Mouse (Mus musculus): Measurements from ENCODE around the gene B3gnt2. TPM values are rescaled to one million over a fixed set of nuclear protein-coding genes. Genes with fewer than 3 reads are reported as not detected.

The B3gnt2 gene
- polyA plus RNA-seq, 1 experiment from 2014 or later = 7.5 TPM

- Histone ChIP-seq H3K9ac (peak overlapping the region; percentile 82), H3K27me3 (ENCODE audit: insufficient read depth, low read length) (peaks cover 27% of the 10 kb centered on the region), H3K4me2 (peak overlapping the region; percentile 96), H3K9me3 (ENCODE audit: low read depth, low read length) (no peaks in the 10 kb centered on the region), H3K4me3 (ENCODE audit: low read depth, low read length) (peak overlapping the region; percentile 73), H3K27ac (ENCODE audit: low read depth) (peak overlapping the region; percentile 86), H3K36me3 (ENCODE audit: insufficient read depth) (no peaks in the 10 kb centered on the region), H3K4me1 (ENCODE audit: insufficient read depth) (no peaks in the 10 kb centered on the region)
- ATAC-seq (ENCODE audit: insufficient read depth) = peak; percentile 95
- peak; percentile 16; the same call in 1 of the 2 replicates for TF ChIP-seq CTCF (IDR thresholded peaks at IDR 0.05; ENCODE audit: low read depth)
- peak; percentile 93 for DNase-seq
- 1% methylated on average over 54 of the region's 55 CpGs for WGBS
Observed at GRCm38 (mm10) chr11:22859633-22860334, 977 bp downstream of the B3gnt2 start.

GRCm38 (mm10) chr11:22859301-22859632 is 1.5 kb downstream of the B3gnt2 start:
- no peak for TF ChIP-seq CTCF (IDR thresholded peaks at IDR 0.05; ENCODE audit: low read depth)
- H3K4me2 ChIP-seq = peak overlapping the region; percentile 96
- no peaks in the 10 kb centered on the region for H3K36me3 ChIP-seq (ENCODE audit: insufficient read depth)
- DNase-seq (no peak), ATAC-seq (ENCODE audit: insufficient read depth) (peak; percentile 77)
- peak overlapping the region; percentile 86 for H3K27ac ChIP-seq (ENCODE audit: low read depth)
- H3K9ac ChIP-seq = peak overlapping the region; percentile 82
- H3K4me3 ChIP-seq (ENCODE audit: low read depth, low read length) = peak overlapping the region; percentile 73
- WGBS = under 1% methylated on average over 34 of the region's 41 CpGs
- H3K27me3 ChIP-seq (ENCODE audit: insufficient read depth, low read length) = peaks cover 27% of the 10 kb centered on the region
- H3K9me3 ChIP-seq (ENCODE audit: low read depth, low read length) = no peaks in the 10 kb centered on the region
- H3K4me1 ChIP-seq (ENCODE audit: insufficient read depth) = no peaks in the 10 kb centered on the region

- Histone ChIP-seq H3K4me3 (ENCODE audit: low read depth, low read length) (peak overlapping the region; percentile 73), H3K27me3 (ENCODE audit: insufficient read depth, low read length) (peaks cover 27% of the 10 kb centered on the region), H3K4me2 (peak overlapping the region; percentile 96), H3K9ac (peak overlapping the region; percentile 82), H3K36me3 (ENCODE audit: insufficient read depth) (no peaks in the 10 kb centered on the region), H3K9me3 (ENCODE audit: low read depth, low read length) (no peaks in the 10 kb centered on the region), H3K27ac (ENCODE audit: low read depth) (peak overlapping the region; percentile 86), H3K4me1 (ENCODE audit: insufficient read depth) (no peaks in the 10 kb centered on the region)
- ATAC-seq (ENCODE audit: insufficient read depth) (peak; percentile 21; the same call in 1 of the 2 replicates), DNase-seq (no peak)
- no peak for TF ChIP-seq CTCF (IDR thresholded peaks at IDR 0.05; ENCODE audit: low read depth)
- WGBS = 3% methylated on average over 46 of the region's 50 CpGs
Observed at GRCm38 (mm10) chr11:22858441-22859300, 2.1 kb downstream of the B3gnt2 start.

GRCm38 (mm10) chr11:22857705-22858440 is 2.9 kb downstream of the B3gnt2 start:
- H3K9ac ChIP-seq = peak overlapping the region; percentile 82
- peak overlapping the region; percentile 96 for H3K4me2 ChIP-seq
- peak overlapping the region; percentile 73 for H3K4me3 ChIP-seq (ENCODE audit: low read depth, low read length)
- H3K27me3 ChIP-seq (ENCODE audit: insufficient read depth, low read length) = peaks cover 27% of the 10 kb centered on the region
- DNase-seq = peak; percentile 37
- no peaks in the 10 kb centered on the region for H3K9me3 ChIP-seq (ENCODE audit: low read depth, low read length)
- H3K27ac ChIP-seq (ENCODE audit: low read depth) = peak overlapping the region; percentile 12; the same call in 1 of the 2 replicates
- no peak for TF ChIP-seq CTCF (IDR thresholded peaks at IDR 0.05; ENCODE audit: low read depth)
- ATAC-seq (ENCODE audit: insufficient read depth) = no peak
- no peaks in the 10 kb centered on the region for H3K36me3 ChIP-seq (ENCODE audit: insufficient read depth)
- 18% methylated on average over 25 of the region's 25 CpGs for WGBS
- no peaks in the 10 kb centered on the region for H3K4me1 ChIP-seq (ENCODE audit: insufficient read depth)

GRCm38 (mm10) chr11:22857106-22857704 is 3.6 kb downstream of the B3gnt2 start:
- DNase-seq = no peak
- Histone ChIP-seq H3K27ac (ENCODE audit: low read depth) (no peak overlapping the region), H3K4me2 (peak overlapping the region; percentile 96), H3K27me3 (ENCODE audit: insufficient read depth, low read length) (peaks cover 24% of the 10 kb centered on the region), H3K4me3 (ENCODE audit: low read depth, low read length) (peak overlapping the region; percentile 73; the same call in 1 of the 2 replicates), H3K4me1 (ENCODE audit: insufficient read depth) (no peaks in the 10 kb centered on the region; the same call in 1 of the 2 replicates), H3K9me3 (ENCODE audit: low read depth, low read length) (no peaks in the 10 kb centered on the region), H3K36me3 (ENCODE audit: insufficient read depth) (no peaks in the 10 kb centered on the region), H3K9ac (no peak overlapping the region)
- no peak for TF ChIP-seq CTCF (IDR thresholded peaks at IDR 0.05; ENCODE audit: low read depth)
- WGBS = 78% methylated on average over 5 of the region's 5 CpGs
- ATAC-seq (ENCODE audit: insufficient read depth) = no peak

GRCm38 (mm10) chr11:22856371-22856965 is 4.3 kb downstream of the B3gnt2 start:
- H3K27me3 ChIP-seq (ENCODE audit: insufficient read depth, low read length) = peaks cover 24% of the 10 kb centered on the region
- no peak overlapping the region for H3K4me2 ChIP-seq
- ATAC-seq (ENCODE audit: insufficient read depth) (no peak), DNase-seq (no peak)
- TF ChIP-seq CTCF (IDR thresholded peaks at IDR 0.05; ENCODE audit: low read depth) = no peak
- H3K9me3 ChIP-seq (ENCODE audit: low read depth, low read length) = no peaks in the 10 kb centered on the region
- H3K36me3 ChIP-seq (ENCODE audit: insufficient read depth) = no peaks in the 10 kb centered on the region
- no peak overlapping the region for H3K4me3 ChIP-seq (ENCODE audit: low read depth, low read length)
- no peak overlapping the region for H3K27ac ChIP-seq (ENCODE audit: low read depth)
- 75% methylated on average over 3 of the region's 3 CpGs for WGBS
- H3K4me1 ChIP-seq (ENCODE audit: insufficient read depth) = no peaks in the 10 kb centered on the region; the same call in 1 of the 2 replicates
- no peak overlapping the region for H3K9ac ChIP-seq

Measured in lung, embryonic 14.5 days (tissue).